Mouse (Mus musculus) G1E (cell line): ENCODE results near the gene Tas2r119.

Experiments used
- CTCF ChIP-seq: IDR thresholded peaks from 2 replicates; pipeline ENCODE4 v1.5.1; 2012; ENCODE audit warnings: low read depth, low read length, inconsistent platforms, mixed read lengths
- GATA1 ChIP-seq: IDR thresholded peaks from 2 replicates; pipeline ENCODE4 v1.6.1; 2012; ENCODE audit warnings: borderline replicate concordance, low read length, inconsistent platforms, mixed read lengths
- POLR2AphosphoS5 ChIP-seq: IDR thresholded peaks from 2 replicates; pipeline ENCODE4 v1.6.1; 2012; ENCODE audit warnings: low read depth, low read length, inconsistent platforms; ENCODE audit not compliant: insufficient replicate concordance
- TAL1 ChIP-seq: conservative IDR thresholded peaks from 2 replicates; pipeline ENCODE4 v1.6.1; 2012; ENCODE audit warnings: low read depth, low read length, inconsistent platforms, mixed read lengths

DNA sequence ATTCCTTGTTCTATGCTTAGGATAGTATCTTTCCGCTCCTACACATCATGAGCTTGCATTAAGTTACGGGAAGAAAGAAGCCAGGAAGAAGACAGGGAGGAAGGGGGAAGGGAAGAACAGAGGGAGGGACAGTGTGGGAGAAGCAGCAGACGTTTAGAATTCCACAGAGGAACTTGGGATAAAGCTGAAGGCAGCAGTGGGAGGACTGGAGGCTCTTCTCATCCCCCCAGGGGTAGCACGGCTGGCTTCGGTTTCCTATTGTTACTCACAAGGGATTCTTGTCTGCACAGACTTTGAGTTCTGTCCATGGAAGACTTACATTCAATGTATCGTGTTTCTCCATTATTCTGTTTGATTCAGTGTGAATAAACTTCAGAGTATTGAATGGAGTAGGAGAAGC, 5.3 kb upstream of the Tas2r119 start:
- TF ChIP-seq CTCF (no peak), GATA1 (no peak), POLR2AphosphoS5 (no peak), TAL1 (no peak)
